In the genomic region with DNA sequence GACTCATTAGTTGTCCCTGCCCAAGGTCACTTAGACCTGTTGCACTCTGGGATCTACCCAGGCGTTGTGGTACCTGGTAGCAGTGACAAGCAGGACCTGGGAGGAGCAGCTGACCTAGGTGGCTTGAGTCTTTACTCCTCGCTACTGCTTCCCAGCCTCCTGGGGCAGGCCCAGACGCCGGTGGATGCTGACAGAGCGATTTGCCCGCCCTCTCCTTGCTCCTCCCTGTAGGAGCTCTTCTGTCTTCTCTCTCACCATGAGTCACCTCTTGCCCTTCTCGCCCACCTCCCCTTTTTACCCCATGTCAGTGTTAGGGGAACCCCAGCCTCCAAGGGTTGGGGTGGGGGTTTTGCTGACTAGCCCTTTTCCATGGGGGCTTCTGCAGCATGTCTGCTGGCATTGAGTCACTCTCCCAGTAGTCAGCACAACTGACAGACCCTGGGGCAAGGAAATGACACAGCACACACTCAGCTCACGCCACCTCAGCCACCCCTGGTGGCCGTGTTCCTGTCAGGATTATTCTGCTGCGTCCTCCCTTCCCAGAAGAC, we compare ENCODE assay signal across 1 mouse cellular context.
TF ChIP-seq lines count a peak whose summit lies in the region.

No protein-coding gene starts in this region.

TF ChIP-seq in ES-E14, 5 proteins besides CTCF, POLR2A, EP300 and RAD21 (continued from another document):
- peak; percentile 75; the same call in 1 of the 2 replicates for TF ChIP-seq MAFK (IDR thresholded peaks at IDR 0.05; ENCODE audit: insufficient read depth, low read depth, low read length)
